In the genomic region with DNA sequence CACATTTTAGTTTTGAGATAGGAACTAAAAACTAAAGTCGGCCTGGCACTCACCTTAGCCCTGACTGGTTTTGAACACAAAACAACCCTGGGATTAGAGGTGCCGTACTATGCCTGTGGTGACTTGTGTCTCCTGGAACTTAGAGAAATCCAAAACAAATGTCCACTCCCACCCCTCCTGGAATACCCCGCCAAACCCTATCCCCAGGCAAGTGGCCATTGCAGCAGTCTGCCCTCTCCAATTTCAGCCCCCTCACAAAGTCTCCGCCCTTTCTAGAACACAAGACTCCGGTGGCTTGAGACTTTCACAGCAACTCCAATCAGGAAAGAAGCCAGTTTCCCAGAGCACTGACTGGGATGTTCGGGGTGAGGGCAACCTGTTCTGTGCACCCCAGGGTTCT, we compare ENCODE assay signal across 7 mouse cellular contexts. TPM values are rescaled to one million over a fixed set of nuclear protein-coding genes. Genes with fewer than 3 reads are reported as not detected.
DNase-seq lines count a peak whose midpoint lies in the region; ATAC-seq and TF ChIP-seq lines count a peak whose summit lies in the region.

A gene (plus strand): TSS at position 275 of the 400 bp plus-strand sequence.

- H3K27ac ChIP-seq in heart, postnatal 0 days (ENCODE audit: low read depth) = peak within 1 kb of the TSS; percentile 52
- peak within 1 kb of the TSS; percentile 92 for H3K27ac ChIP-seq in limb, embryonic 10.5 days
- peak within 1 kb of the TSS; percentile 70 for H3K27ac ChIP-seq in neural tube, embryonic 15.5 days (replicated peaks)

- H3K36me3 ChIP-seq in heart, postnatal 0 days (replicated peaks; ENCODE audit: control insufficient read depth, insufficient read depth, low read length) = peaks cover 21% of the 10 kb centered on the region
- peaks cover 37% of the 10 kb centered on the region for H3K36me3 ChIP-seq in limb, embryonic 10.5 days
- peaks cover 11% of the 10 kb centered on the region for H3K36me3 ChIP-seq in neural tube, embryonic 15.5 days

- WGBS in heart, postnatal 0 days = 32% methylated on average over 6 of the region's 6 CpGs
- WGBS in limb, embryonic 10.5 days = 33% methylated on average over 6 of the region's 6 CpGs
- WGBS in neural tube, embryonic 15.5 days = 30% methylated on average over 6 of the region's 6 CpGs

- H3K4me2 ChIP-seq in heart, postnatal 0 days (ENCODE audit: low read depth, low read length) = peak within 1 kb of the TSS; percentile 77
- peak within 1 kb of the TSS; percentile 78 for H3K4me2 ChIP-seq in neural tube, embryonic 15.5 days

- H3K9me3 ChIP-seq in heart, postnatal 0 days (replicated peaks; ENCODE audit: control insufficient read depth, low read length) = no peaks in the 10 kb centered on the region
- H3K9me3 ChIP-seq in limb, embryonic 10.5 days (replicated peaks) = no peaks in the 10 kb centered on the region
- no peaks in the 10 kb centered on the region for H3K9me3 ChIP-seq in neural tube, embryonic 15.5 days (replicated peaks)

- peak within 1 kb of the TSS; percentile 71 for H3K9ac ChIP-seq in heart, postnatal 0 days (replicated peaks; ENCODE audit: low read depth, low read length)
- peak within 1 kb of the TSS; percentile 97 for H3K9ac ChIP-seq in neural tube, embryonic 15.5 days (replicated peaks)

- TF ChIP-seq EP300 in heart, postnatal 0 days (IDR thresholded peaks at IDR 0.05; ENCODE audit: low read depth) = no peak

- H3K4me1 ChIP-seq in heart, postnatal 0 days (ENCODE audit: control insufficient read depth, insufficient read depth) = no peaks in the 10 kb centered on the region; the same call in 1 of the 2 replicates
- peaks cover 25% of the 10 kb centered on the region for H3K4me1 ChIP-seq in limb, embryonic 10.5 days
- peaks cover 28% of the 10 kb centered on the region for H3K4me1 ChIP-seq in neural tube, embryonic 15.5 days

- no peaks in the 10 kb centered on the region for H3K27me3 ChIP-seq in heart, postnatal 0 days (ENCODE audit: control insufficient read depth, insufficient read depth, low read length)
- no peaks in the 10 kb centered on the region for H3K27me3 ChIP-seq in limb, embryonic 10.5 days (ENCODE audit: low read depth, poor library complexity, severe bottlenecking)
- no peaks in the 10 kb centered on the region for H3K27me3 ChIP-seq in neural tube, embryonic 15.5 days (replicated peaks)

- no peak for TF ChIP-seq CTCF in heart, postnatal 0 days (IDR thresholded peaks at IDR 0.05; ENCODE audit: low read depth)

- ATAC-seq in erythroblast, adult 5-6 weeks (replicated peaks; ENCODE audit: low FRiP score, poor library complexity, severe bottlenecking) = peak; percentile 1; the same call in 1 of the 2 replicates
- no peak for ATAC-seq in heart, postnatal 0 days (ENCODE audit: insufficient read depth, low read depth)
- ATAC-seq in neural tube, embryonic 15.5 days (ENCODE audit: low FRiP score) = no peak; the same call in 1 of the 2 replicates

- peak; percentile 23 for DNase-seq in urinary bladder, postnatal 25 days (ENCODE audit: low spot score)
- DNase-seq in urinary bladder, adult 18-20 months (ENCODE audit: low spot score in 2 of 2) = no peak
- DNase-seq in heart, postnatal 0 days (ENCODE audit: low spot score) = no peak
- no peak for DNase-seq in limb, embryonic 10.5 days (ENCODE audit: low spot score)
- DNase-seq in right cerebral cortex, postnatal 4 days = no peak

- H3K4me3 ChIP-seq in heart, postnatal 0 days (ENCODE audit: low read depth, low read length) = peak within 1 kb of the TSS; percentile 66
- peak within 1 kb of the TSS; percentile 86 for H3K4me3 ChIP-seq in limb, embryonic 10.5 days
- peak within 1 kb of the TSS; percentile 92 for H3K4me3 ChIP-seq in neural tube, embryonic 15.5 days (replicated peaks)

RNA-seq across cellular contexts. Expression of the gene that starts here (rescaled TPM):
- 99.1 and 113 TPM in 2 replicates for total RNA-seq in erythroblast, adult 5-6 weeks (2015; ENCODE audit: low replicate concordance)
- total RNA-seq in erythroblast, adult 5-6 weeks (2017; ENCODE audit: low replicate concordance) = 93.6 and 115 TPM in 2 replicates
- total RNA-seq in heart, postnatal 0 days (2014; rRNA removed; ENCODE audit: low replicate concordance) = 32.0 and 36.3 TPM in 2 replicates
- 492 and 553 TPM in 2 replicates for polyA plus RNA-seq in heart, postnatal 0 days (2015; fragmentation: Nextera tagmentation; extraction: Ambion mirVana)
- 162 and 171 TPM in 2 replicates for polyA plus RNA-seq in limb, embryonic 10.5 days (2016; fragmentation: Nextera tagmentation; extraction: Ambion mirVana)
- polyA plus RNA-seq in neural tube, embryonic 15.5 days (2015; fragmentation: Nextera tagmentation; extraction: Ambion mirVana) = 60.1 and 73.0 TPM in 2 replicates
